Mouse (Mus musculus) C2C12 (cell line): Measurements from ENCODE around the gene Adat1. TPM values are rescaled to one million over a fixed set of nuclear protein-coding genes. Genes with fewer than 3 reads are reported as not detected.

ENCODE experiments used
- H3K27me3 ChIP-seq: one replicate; pipeline ENCODE4 v1.6.1; 2011; ENCODE audit not compliant: control insufficient read depth, insufficient read depth, insufficient read length
- H3K36me3 ChIP-seq: one replicate; pipeline ENCODE4 v1.6.1; 2011; ENCODE audit not compliant: control insufficient read depth, insufficient read depth
- H3K4me3 ChIP-seq: one replicate; pipeline ENCODE4 v1.5.1; 2011; ENCODE audit warnings: mild to moderate bottlenecking, control low read depth; ENCODE audit not compliant: poor library complexity, insufficient read depth, severe bottlenecking
- H3K79me2 ChIP-seq: one replicate; pipeline ENCODE4 v1.6.1; 2011; ENCODE audit not compliant: control insufficient read depth, insufficient read depth
- H3K79me3 ChIP-seq: one replicate; pipeline ENCODE4 v1.6.1; 2011; ENCODE audit warnings: low read depth, control low read depth
- H3ac ChIP-seq: one replicate; pipeline ENCODE3; 2011; ENCODE audit warnings: low read depth; ENCODE audit not compliant: control insufficient read depth, insufficient read length
- CEBPB ChIP-seq: IDR thresholded peaks from one replicate; pipeline ENCODE4 v1.6.1; 2011; ENCODE audit warnings: low read depth, mild to moderate bottlenecking, control low read depth, moderate library complexity
- CTCF ChIP-seq: IDR thresholded peaks from one replicate; pipeline ENCODE4 v1.5.1; 2011; ENCODE audit not compliant: control insufficient read depth, insufficient read depth, insufficient read length
- FOSL1 ChIP-seq: IDR thresholded peaks from one replicate; pipeline ENCODE4 v1.8.0; 2011; ENCODE audit warnings: mild to moderate bottlenecking, low read length; ENCODE audit not compliant: poor library complexity, insufficient read depth, severe bottlenecking
- MAX ChIP-seq: IDR thresholded peaks from one replicate; pipeline ENCODE4 v1.6.1; 2011; ENCODE audit warnings: mild to moderate bottlenecking, control low read depth
- MYOD1 ChIP-seq: IDR thresholded peaks from one replicate; pipeline ENCODE4 v1.6.1; 2011; ENCODE audit warnings: low read depth; ENCODE audit not compliant: control insufficient read depth, insufficient read length
- MYOG ChIP-seq: IDR thresholded peaks from one replicate; pipeline ENCODE4 v1.6.1; 2011; ENCODE audit not compliant: control insufficient read depth, insufficient read length; ENCODE audit errors: extremely low read depth
- USF1 ChIP-seq: IDR thresholded peaks from one replicate; pipeline ENCODE4 v1.6.1; 2011; ENCODE audit warnings: low read depth, mild to moderate bottlenecking, control low read depth, moderate library complexity
- polyA plus RNA-seq: library from polyadenylated mRNA; unstranded; fragments of >200 nt; fragmentation: generic; extraction: Trizol; gene quantifications from one replicate; pipeline ENCODE4 v1.2.1, GENCODE M21; 2012; ENCODE audit warnings: missing spikeins

The Adat1 gene
- polyA plus RNA-seq, 1 experiment = 4.0 TPM

GRCm38 (mm10) chr8:111962589-111962988, 29.5 kb downstream of the Adat1 start:
- H3K79me3 ChIP-seq = no peaks in the 10 kb centered on the region
- TF ChIP-seq USF1 = no peak
- TF ChIP-seq CEBPB = no peak
- no peak for TF ChIP-seq MAX
- no peak for TF ChIP-seq FOSL1
- no peak for TF ChIP-seq MYOD1
- TF ChIP-seq CTCF = no peak
- no peak for TF ChIP-seq MYOG
- no peak overlapping the region for H3K4me3 ChIP-seq
- H3K27me3 ChIP-seq = no peaks in the 10 kb centered on the region
- no peak overlapping the region for H3ac ChIP-seq
- no peaks in the 10 kb centered on the region for H3K36me3 ChIP-seq
- H3K79me2 ChIP-seq = no peaks in the 10 kb centered on the region

- no peaks in the 10 kb centered on the region for H3K79me2 ChIP-seq
- H3K36me3 ChIP-seq = peaks cover 6% of the 10 kb centered on the region
- H3ac ChIP-seq = no peak overlapping the region
- H3K4me3 ChIP-seq = no peak overlapping the region
- no peaks in the 10 kb centered on the region for H3K79me3 ChIP-seq
- no peaks in the 10 kb centered on the region for H3K27me3 ChIP-seq
- TF ChIP-seq CEBPB = no peak
- TF ChIP-seq FOSL1 = no peak
- no peak for TF ChIP-seq CTCF
Measured at GRCm38 (mm10) chr8:111961330-111961729, 30.8 kb downstream of the Adat1 start.

- H3ac ChIP-seq = no peak overlapping the region
Measured at GRCm38 (mm10) chr8:111960591-111961321, 31.3 kb downstream of the Adat1 start.

GRCm38 (mm10) chr8:111957231-111957630, 34.9 kb downstream of the Adat1 start:
- TF ChIP-seq MAX (no peak), MYOD1 (no peak), CTCF (no peak), CEBPB (no peak), MYOG (no peak), FOSL1 (no peak), USF1 (no peak)
- H3K27me3 ChIP-seq = no peaks in the 10 kb centered on the region
- H3K79me3 ChIP-seq = no peaks in the 10 kb centered on the region
- no peak overlapping the region for H3K4me3 ChIP-seq
- H3K36me3 ChIP-seq = peaks cover 30% of the 10 kb centered on the region
- H3K79me2 ChIP-seq = no peaks in the 10 kb centered on the region
- no peak overlapping the region for H3ac ChIP-seq

More at GRCm38 (mm10) chr8:111960591-111961321, 31.3 kb downstream of the Adat1 start:
- Histone ChIP-seq H3K27me3 (no peaks in the 10 kb centered on the region), H3K36me3 (peaks cover 7% of the 10 kb centered on the region), H3K79me2 (no peaks in the 10 kb centered on the region), H3K79me3 (no peaks in the 10 kb centered on the region), H3K4me3 (no peak overlapping the region)
- no peak for TF ChIP-seq CTCF
- TF ChIP-seq MYOG = no peak
- TF ChIP-seq USF1 = no peak
- TF ChIP-seq MAX = no peak
- TF ChIP-seq CEBPB = no peak
- no peak for TF ChIP-seq FOSL1
- TF ChIP-seq MYOD1 = no peak

- no peaks in the 10 kb centered on the region for H3K27me3 ChIP-seq
- no peaks in the 10 kb centered on the region for H3K79me3 ChIP-seq
- H3K4me3 ChIP-seq = no peak overlapping the region
- TF ChIP-seq CTCF (no peak), USF1 (no peak), MAX (no peak), MYOD1 (no peak), MYOG (no peak), FOSL1 (no peak), CEBPB (no peak)
- peaks cover 30% of the 10 kb centered on the region for H3K36me3 ChIP-seq
- no peak overlapping the region for H3ac ChIP-seq
- no peaks in the 10 kb centered on the region for H3K79me2 ChIP-seq
Measured at GRCm38 (mm10) chr8:111955879-111956278, 36.2 kb downstream of the Adat1 start.

GRCm38 (mm10) chr8:111954844-111955594, 37.1 kb downstream of the Adat1 start:
- no peaks in the 10 kb centered on the region for H3K79me2 ChIP-seq

More at GRCm38 (mm10) chr8:111954844-111955594, 37.1 kb downstream of the Adat1 start:
- H3K27me3 ChIP-seq = no peaks in the 10 kb centered on the region
- H3K36me3 ChIP-seq = peaks cover 30% of the 10 kb centered on the region
- no peak overlapping the region for H3ac ChIP-seq
- no peak overlapping the region for H3K4me3 ChIP-seq
- H3K79me3 ChIP-seq = no peaks in the 10 kb centered on the region
- TF ChIP-seq MAX = no peak
- TF ChIP-seq USF1 = no peak
- TF ChIP-seq MYOG = no peak
- no peak for TF ChIP-seq MYOD1
- TF ChIP-seq CEBPB = no peak
- TF ChIP-seq FOSL1 = no peak
- no peak for TF ChIP-seq CTCF
